22 mouse cellular contexts compared by ENCODE assay signal in the genomic region with DNA sequence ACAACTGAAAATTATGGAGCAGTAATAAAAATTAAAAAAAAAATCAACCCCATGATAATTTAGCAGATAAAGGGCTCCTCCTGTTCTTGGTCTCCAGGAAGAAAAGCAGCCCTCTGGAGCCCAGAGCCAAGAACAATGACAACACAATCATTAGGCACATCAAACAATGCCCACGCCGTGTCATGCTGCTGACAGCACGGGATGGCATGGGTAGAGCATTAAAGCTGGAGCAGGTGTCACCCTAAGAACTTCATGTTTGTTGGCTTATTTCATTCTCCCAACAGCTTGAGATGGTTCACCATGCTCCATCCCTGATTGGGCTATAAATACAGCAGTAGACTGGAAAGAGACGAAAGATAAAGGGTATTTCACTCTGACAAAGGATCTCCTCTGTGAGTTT. TPM values are rescaled to one million over a fixed set of nuclear protein-coding genes. Genes with fewer than 3 reads are reported as not detected.
DNase-seq lines count a peak whose midpoint lies in the region; ATAC-seq and TF ChIP-seq lines count a peak whose summit lies in the region.
"Had no signal": no experiment of that assay in that cellular context is flagged by ENCODE, and none has a peak within 500 bp of the region (broad histone marks: within the 10 kb centered on the region; RNA-seq: fewer than 3 reads in every experiment).

No protein-coding gene starts in this region.

- H3K4me3 ChIP-seq in layer of hippocampus, adult 2 months = no peak overlapping the region
- no peak overlapping the region for H3K4me3 ChIP-seq in intestine, embryonic 15.5 days (replicated peaks)
- H3K4me3 ChIP-seq in intestine, embryonic 16.5 days (ENCODE audit: low read length) = no peak overlapping the region
- no peak overlapping the region for H3K4me3 ChIP-seq in forebrain, embryonic 16.5 days (replicated peaks; ENCODE audit: low read length)
- H3K4me3 ChIP-seq: embryonic facial prominence, embryonic 13.5 days; embryonic facial prominence, embryonic 15.5 days; erythroblast, embryonic 14.5 days; forebrain, embryonic 10.5 days; forebrain, embryonic 12.5 days had no signal

- 84% methylated on average over 4 of the region's 4 CpGs for WGBS in intestine, embryonic 15.5 days
- 88% methylated on average over 4 of the region's 4 CpGs for WGBS in intestine, embryonic 16.5 days
- 89% methylated on average over 4 of the region's 4 CpGs for WGBS in forebrain, embryonic 16.5 days

- peak in 1 of 2 experiments; percentile 45 for DNase-seq in layer of hippocampus, adult 2 months (ENCODE audit: low spot score in 2 of 2)
- DNase-seq in layer of hippocampus, adult 8-10 months (ENCODE audit: low spot score in 2 of 2) = no peak
- no peak for DNase-seq in adrenal gland, postnatal 14 days
- DNase-seq: adrenal gland, adult 8-10 months; adrenal gland, postnatal 25 days; cerebellum, adult 11 months; cerebellum, adult 18-20 months; cerebellum, adult 8-10 months; cerebellum, adult 9-11 months; cerebellum, postnatal 14 days; cerebellum, postnatal 36 days; embryo, embryonic 11 days; forebrain, postnatal 0 days had no signal

- peak overlapping the region; percentile 61; the same call in 1 of the 2 replicates for H3K27ac ChIP-seq in layer of hippocampus, adult 2 months
- no peak overlapping the region for H3K27ac ChIP-seq in intestine, embryonic 15.5 days
- H3K27ac ChIP-seq in intestine, embryonic 16.5 days (ENCODE audit: low read length) = no peak overlapping the region
- H3K27ac ChIP-seq in forebrain, embryonic 16.5 days (ENCODE audit: low read length) = no peak overlapping the region
- H3K27ac ChIP-seq: embryonic facial prominence, embryonic 13.5 days; embryonic facial prominence, embryonic 15.5 days; forebrain, embryonic 10.5 days; forebrain, embryonic 12.5 days had no signal

- no peaks in the 10 kb centered on the region for H3K9me3 ChIP-seq in intestine, embryonic 15.5 days
- no peaks in the 10 kb centered on the region for H3K9me3 ChIP-seq in intestine, embryonic 16.5 days (ENCODE audit: control insufficient read depth, low read length)
- no peaks in the 10 kb centered on the region for H3K9me3 ChIP-seq in forebrain, embryonic 16.5 days (ENCODE audit: control insufficient read depth, low read length)
- H3K9me3 ChIP-seq: embryonic facial prominence, embryonic 13.5 days; embryonic facial prominence, embryonic 15.5 days; forebrain, embryonic 10.5 days; forebrain, embryonic 12.5 days had no signal

- ATAC-seq in intestine, embryonic 15.5 days = 0 out of 2 replicates have a peak, but pooled peaks have one; percentile 31
- peak; percentile 21; the same call in 1 of the 2 replicates for ATAC-seq in intestine, embryonic 16.5 days
- ATAC-seq in forebrain, embryonic 16.5 days = no peak
- ATAC-seq: forebrain, embryonic 14.5 days; forebrain, postnatal 0 days had no signal

- no peaks in the 10 kb centered on the region for H3K36me3 ChIP-seq in intestine, embryonic 15.5 days
- H3K36me3 ChIP-seq in intestine, embryonic 16.5 days (ENCODE audit: control insufficient read depth, insufficient read depth, low read length) = no peaks in the 10 kb centered on the region; the same call in 1 of the 2 replicates
- no peaks in the 10 kb centered on the region for H3K36me3 ChIP-seq in forebrain, embryonic 16.5 days (ENCODE audit: control insufficient read depth, insufficient read depth)
- H3K36me3 ChIP-seq: embryonic facial prominence, embryonic 13.5 days; embryonic facial prominence, embryonic 15.5 days; forebrain, embryonic 10.5 days; forebrain, embryonic 12.5 days had no signal

- H3K4me1 ChIP-seq in intestine, embryonic 15.5 days (replicated peaks) = no peaks in the 10 kb centered on the region
- 0 out of 2 replicates have a peak, but pooled peaks cover 3% of the 10 kb centered on the region for H3K4me1 ChIP-seq in intestine, embryonic 16.5 days (ENCODE audit: control insufficient read depth, insufficient read depth, low read length)
- H3K4me1 ChIP-seq in forebrain, embryonic 16.5 days (replicated peaks; ENCODE audit: control insufficient read depth, insufficient read depth, low read length) = no peaks in the 10 kb centered on the region; the same call in 1 of the 2 replicates
- H3K4me1 ChIP-seq: embryonic facial prominence, embryonic 13.5 days; embryonic facial prominence, embryonic 15.5 days; forebrain, embryonic 10.5 days; forebrain, embryonic 12.5 days had no signal

- no peak overlapping the region for H3K4me2 ChIP-seq in intestine, embryonic 15.5 days (replicated peaks)
- no peak overlapping the region for H3K4me2 ChIP-seq in intestine, embryonic 16.5 days (ENCODE audit: low read depth, low read length)
- no peak overlapping the region for H3K4me2 ChIP-seq in forebrain, embryonic 16.5 days (ENCODE audit: low read length)
- H3K4me2 ChIP-seq: embryonic facial prominence, embryonic 13.5 days; embryonic facial prominence, embryonic 15.5 days; forebrain, embryonic 12.5 days had no signal

- no peak for TF ChIP-seq CTCF in layer of hippocampus, adult 2 months (conservative IDR thresholded peaks at IDR 0.05)

- H3K9ac ChIP-seq in intestine, embryonic 15.5 days = no peak overlapping the region
- no peak overlapping the region for H3K9ac ChIP-seq in intestine, embryonic 16.5 days (ENCODE audit: low read depth, low read length)
- H3K9ac ChIP-seq in forebrain, embryonic 16.5 days (replicated peaks; ENCODE audit: low read depth, low read length) = no peak overlapping the region
- H3K9ac ChIP-seq: embryonic facial prominence, embryonic 13.5 days; embryonic facial prominence, embryonic 15.5 days; forebrain, embryonic 12.5 days; forebrain, postnatal 0 days had no signal

- H3K27me3 ChIP-seq in intestine, embryonic 15.5 days (replicated peaks) = no peaks in the 10 kb centered on the region
- no peaks in the 10 kb centered on the region for H3K27me3 ChIP-seq in intestine, embryonic 16.5 days (replicated peaks; ENCODE audit: control insufficient read depth, insufficient read depth, low read length)
- H3K27me3 ChIP-seq in forebrain, embryonic 16.5 days (replicated peaks; ENCODE audit: control insufficient read depth, insufficient read depth, low read length) = no peaks in the 10 kb centered on the region
- H3K27me3 ChIP-seq: embryonic facial prominence, embryonic 13.5 days; embryonic facial prominence, embryonic 15.5 days; forebrain, embryonic 12.5 days had no signal

RNA-seq across cellular contexts. Expression of a gene that starts 30.9 kb away (rescaled TPM):
- total RNA-seq in layer of hippocampus, adult 2 months (2021) = 100 to 1,000 TPM; 159 to 180 TPM
- total RNA-seq in layer of hippocampus, adult 8-10 months (2022) = 100 to 1,000 TPM; 133 to 174 (median 152) TPM
- 24.7 and 25.2 TPM in 2 replicates for polyA plus RNA-seq in intestine, embryonic 15.5 days (2015; fragmentation: Nextera tagmentation; extraction: Ambion mirVana)
- polyA plus RNA-seq in intestine, embryonic 16.5 days (2015; fragmentation: Nextera tagmentation; extraction: Ambion mirVana) = 23.1 and 27.0 TPM in 2 replicates
- 7.4 and 8.7 TPM in 2 replicates for total RNA-seq in adrenal gland, postnatal 14 days (2021)
- polyA plus RNA-seq in forebrain, embryonic 16.5 days (2015; fragmentation: Nextera tagmentation; extraction: Ambion mirVana) = 8.1 and 10.6 TPM in 2 replicates

Comparison
In these comparisons a context has a peak if more than half of its experiments do, and no peak if none do; other contexts are left out.
1. RNA of a gene that starts 30.9 kb away (total RNA-seq): 159 to 180 TPM in layer of hippocampus, adult 2 months and 133 to 174 TPM in layer of hippocampus, adult 8-10 months; 7.4 to 8.7 TPM in adrenal gland, postnatal 14 days; every median in the first group is over 10 times any median in the second.